Mouse (Mus musculus) left cerebral cortex, postnatal 10 days (tissue): ENCODE data around the gene Btbd35f21. TPM values are rescaled to one million over a fixed set of nuclear protein-coding genes. Genes with fewer than 3 reads are reported as not detected.
"Not testable (repeated sequence)": the region's sequence is repeated elsewhere in the genome, so short reads cannot be mapped to it uniquely, and the experiment has no call there.

Experiments used
- DNase-seq, 2 experiments: peaks; one replicate each; pipeline ENCODE4 v3.0.0; 2021 to 2022; ENCODE audit warnings: low spot score in 2 of 2, mixed read lengths in 1 of 2; ENCODE audit errors: extremely low spot score in 1 of 2
- intact Hi-C: fragments of 180-260 bp; cut with DNase I; formaldehyde crosslinking; loops from one replicate; pipeline ENCODE4 v1.15.1; 2025
- total RNA-seq, 2 experiments: library from RNA; stranded (reverse); gene quantifications; 2 replicates each; pipeline ENCODE4 v1.2.3; 2021

Btbd35f21 gene
- not detected for total RNA-seq

- DNase-seq, intact Hi-C loops: not testable (repeated sequence)
Observed at GRCm38 (mm10) chrX:32725809-32726208, at the start of gene Btbd35f21. Gene Btbd35f21, plus strand, starts transcription at chrX:32726109.

Other genes with a start within 250 kb of the Btbd35f21 start
- not detected for gene Btbd35f1, start 166.1 kb upstream of the Btbd35f21 start, total RNA-seq
- not detected for gene Gm5926, start 75.4 kb upstream of the Btbd35f21 start, total RNA-seq
- not detected for gene Btbd35f30, start 168.5 kb downstream of the Btbd35f21 start, total RNA-seq
- gene Gm21789, start 215.7 kb downstream of the Btbd35f21 start, total RNA-seq: not detected
- not detected for gene Btbd35f5, start 247.8 kb downstream of the Btbd35f21 start, total RNA-seq